Mouse (Mus musculus) hematopoietic multipotent progenitor cell, adult 10-12 weeks (in vitro differentiated cells): Measurements from ENCODE around the gene Fscn3. TPM values are rescaled to one million over a fixed set of nuclear protein-coding genes. Genes with fewer than 3 reads are reported as not detected.

Source experiments
- polyA plus RNA-seq: library from polyadenylated mRNA; stranded (reverse); fragments of >175 nt; gene quantifications from 2 replicates; pipeline ENCODE4 v1.2.3, GENCODE M21; 2012; ENCODE audit warnings: low replicate concordance

Gene Fscn3
- not detected in 2 replicates for polyA plus RNA-seq

GRCm38 (mm10) chr6:28427096-28427839, at the start of gene Fscn3:
Fscn3 (plus strand) TSS chr6:28427789.

GRCm38 (mm10) chr6:28397681-28398203, 29.8 kb upstream of the Fscn3 start, which contains the start of gene Zfp800:
Zfp800 (minus strand) TSS chr6:28398005.

GRCm38 (mm10) chr6:28423313-28423712, 4.3 kb upstream of the Fscn3 start, which contains the start of gene Arf5:
Arf5 (plus strand) TSS chr6:28423560.

GRCm38 (mm10) chr6:28428290-28428689, 701 bp downstream of the Fscn3 start, which contains the start of gene Gcc1:
Gcc1 (minus strand) TSS chr6:28428390.

GRCm38 (mm10) chr6:28449253-28449652, 21.7 kb downstream of the Fscn3 start, which contains the start of gene Pax4:
Pax4 (minus strand) TSS chr6:28449353.

GRCm38 (mm10) chr6:28474839-28475238, 47.2 kb downstream of the Fscn3 start, which contains the start of gene Snd1:
Snd1 (plus strand) TSS chr6:28475139.

Other genes starting within 250 kb of the Fscn3 start
- gene Zfp800, start 29.8 kb upstream of the Fscn3 start, polyA plus RNA-seq = 41.0 and 47.4 TPM in 2 replicates
- gene Arf5, start 4.2 kb upstream of the Fscn3 start, polyA plus RNA-seq = 558 and 1,253 TPM in 2 replicates
- 12.5 and 21.7 TPM in 2 replicates for gene Gcc1, start 601 bp downstream of the Fscn3 start, polyA plus RNA-seq
- not detected in 2 replicates for gene Pax4, start 21.6 kb downstream of the Fscn3 start, polyA plus RNA-seq
- 46.6 and 61.0 TPM in 2 replicates for gene Snd1, start 47.4 kb downstream of the Fscn3 start, polyA plus RNA-seq